Mouse (Mus musculus): ENCODE measurements around the gene Car1. TPM values are rescaled to one million over a fixed set of nuclear protein-coding genes. Genes with fewer than 3 reads are reported as not detected.

The Car1 gene
- total RNA-seq (2023; ENCODE audit: inconsistent age): 0.60 to 1.7 TPM (median 0.74 TPM) in 3 of 4 replicates, not detected in the other

DNA sequence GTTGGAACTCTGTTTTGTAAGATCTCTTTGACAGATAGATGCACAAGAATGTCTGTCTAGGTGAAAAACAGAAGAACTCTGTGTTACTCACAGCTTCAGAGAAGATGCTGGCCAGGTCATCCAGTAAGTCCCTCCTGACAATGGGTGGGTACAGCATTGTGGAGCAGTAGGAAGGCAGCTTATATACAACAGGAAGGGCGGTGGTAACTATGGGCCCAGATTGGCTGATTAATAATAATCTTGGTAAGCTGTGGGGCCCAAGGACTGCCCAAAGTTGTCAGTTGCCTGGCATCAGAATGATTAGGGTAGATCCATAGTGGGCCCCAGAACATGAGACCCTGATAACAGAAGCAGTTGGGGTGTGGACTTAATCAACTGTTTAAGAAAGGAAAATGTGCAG is at the start of gene Car1:
Gene Car1 (minus strand): TSS at position 158 of the 400 bp plus-strand sequence.

Other genes with a start within 250 kb of the Car1 start
- 94.3 to 109 TPM (median 103 TPM) in 4 replicates for gene 1810022K09Rik, start 197.1 kb downstream of the Car1 start, total RNA-seq (2023; ENCODE audit: inconsistent age)
- 1.3 to 3.1 TPM (median 2.1 TPM) in 4 replicates for gene Car13, start 166.6 kb downstream of the Car1 start, total RNA-seq (2023; ENCODE audit: inconsistent age)
- gene Car3, start 55.1 kb upstream of the Car1 start, total RNA-seq (2023; ENCODE audit: inconsistent age): not detected in 4 replicates
- 6.7 to 12.9 TPM (median 10.6 TPM) in 4 replicates for gene Car2, start 77.9 kb upstream of the Car1 start, total RNA-seq (2023; ENCODE audit: inconsistent age)